Mouse (Mus musculus) T-helper 17 cell (primary cell): ENCODE results near the gene Vmn1r183.

ENCODE experiments used
- in situ Hi-C, 2 experiments: fragments of 300-600 bp; cut with MboI, MseI; formaldehyde crosslinking; loops; 1 replicate in 1 of 2; 2 replicates in 1 of 2; pipeline ENCODE4 v1.15.1; 2025; ENCODE audit warnings: high pct_unique_total_duplicates in 2 of 2

The Vmn1r183 gene

GRCm38 (mm10) chr7:24052660-24053304 lies at the start of gene Vmn1r183:
Gene Vmn1r183, plus strand, starts transcription at chr7:24053254.
- in situ Hi-C loops = no loop called here

GRCm38 (mm10) chr7:24074424-24074823 lies 21.4 kb downstream of the Vmn1r183 start:
- in situ Hi-C loops = loop anchor here in 1 of 2 experiments (5.0 kb wide), 1 partner anchor 102 kb away; the partner anchor contains the start of gene Vmn1r181

- in situ Hi-C loops = loop anchor here (5.0 to 25.0 kb wide), 4 partner anchors 45 to 1305 kb away; partner anchors contain the start of genes Lipe (in 1 of the 2) and Rabac1 (in 1 of the 2)
These were observed 28.8 kb downstream of the Vmn1r183 start, which contains the start of gene Zfp180 for GRCm38 (mm10) chr7:24081634-24082431. Gene Zfp180, plus strand, starts transcription at chr7:24081924.

DNA sequence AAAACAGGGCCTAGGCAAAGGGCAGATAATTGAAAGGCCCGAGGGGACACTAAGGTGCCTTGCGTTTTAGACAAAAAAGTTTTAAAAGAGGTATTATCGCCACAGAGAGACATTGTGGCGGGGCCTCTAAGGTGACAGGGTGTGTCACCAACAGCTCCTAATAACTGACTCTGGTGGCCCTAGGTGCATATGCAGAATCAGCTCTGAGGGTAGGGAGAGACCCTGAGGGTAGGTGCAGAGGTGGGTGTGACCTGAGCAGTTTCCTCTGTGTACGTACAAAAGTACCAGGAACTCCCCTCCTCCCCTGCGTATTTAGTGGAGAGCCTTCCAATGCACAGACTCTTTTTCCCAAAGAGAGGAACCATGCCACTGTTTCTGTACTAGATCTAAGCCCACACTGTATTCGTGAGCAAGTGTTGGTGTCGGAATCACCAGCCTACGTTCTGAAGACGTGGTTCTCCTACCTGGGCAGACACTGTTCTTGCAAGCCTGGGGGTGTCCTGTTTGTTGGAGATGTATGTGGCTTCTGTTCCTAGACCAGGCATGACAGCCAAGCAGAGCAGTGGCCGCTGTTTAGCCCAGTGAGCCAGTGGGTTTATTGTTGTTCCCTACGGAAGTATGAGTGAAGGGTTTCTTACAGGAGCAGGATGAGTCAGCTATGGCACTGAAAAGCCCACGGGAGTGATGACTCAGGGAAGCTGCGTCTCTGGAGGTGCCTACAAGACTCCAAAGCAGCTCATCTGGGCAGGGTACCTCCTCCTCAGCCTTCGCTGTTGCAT lies 29.6 kb downstream of the Vmn1r183 start:
- in situ Hi-C loops = loop anchor here (5.0 to 25.0 kb wide), 4 partner anchors 45 to 1305 kb away; partner anchors contain the start of genes Lipe (in 1 of the 2) and Rabac1 (in 1 of the 2)

GRCm38 (mm10) chr7:24086871-24087270 lies 33.8 kb downstream of the Vmn1r183 start:
- in situ Hi-C loops = loop anchor here (10.0 to 25.0 kb wide), 3 partner anchors 208 to 1300 kb away; partner anchors contain the start of genes Lipe (in 1 of the 2) and Rabac1 (in 1 of the 2)

DNA sequence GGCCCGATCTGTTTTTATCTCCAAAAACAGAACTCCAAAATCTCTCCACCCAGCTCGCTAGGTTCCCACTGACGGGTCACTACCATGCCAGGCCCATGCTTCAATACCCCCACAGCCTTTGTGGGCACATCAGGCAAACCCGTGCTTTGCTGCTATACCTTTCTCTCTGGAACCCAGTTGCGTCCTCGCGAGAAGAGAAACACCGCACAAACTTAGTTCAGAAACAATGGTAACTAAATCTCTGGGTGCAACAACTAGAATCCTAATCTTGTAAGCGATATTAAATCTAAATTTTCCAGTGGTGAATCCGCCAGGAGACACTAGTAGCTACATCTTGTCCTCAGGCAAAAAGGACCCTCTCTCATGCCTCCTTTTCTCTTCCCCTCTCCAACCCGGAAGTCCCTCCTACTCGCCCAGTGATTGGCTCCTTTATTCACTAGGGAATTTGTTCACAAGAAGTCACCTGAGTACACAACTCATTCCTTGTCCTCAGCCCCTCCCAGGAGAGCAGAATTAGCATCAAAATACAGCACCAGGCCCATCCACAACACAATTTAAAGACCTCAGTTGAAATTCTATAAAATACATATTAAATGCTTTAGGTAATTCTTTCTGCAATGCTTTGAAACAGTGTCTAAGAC lies 34.6 kb downstream of the Vmn1r183 start:
- in situ Hi-C loops = loop anchor here (10.0 to 25.0 kb wide), 3 partner anchors 207 to 1300 kb away; partner anchors contain the start of genes Lipe (in 1 of the 2) and Rabac1 (in 1 of the 2)

- in situ Hi-C loops = no loop called here
These were observed 51.3 kb downstream of the Vmn1r183 start for GRCm38 (mm10) chr7:24104403-24104802.

- in situ Hi-C loops = no loop called here
These were observed 52.2 kb downstream of the Vmn1r183 start for GRCm38 (mm10) chr7:24105144-24105703.

DNA sequence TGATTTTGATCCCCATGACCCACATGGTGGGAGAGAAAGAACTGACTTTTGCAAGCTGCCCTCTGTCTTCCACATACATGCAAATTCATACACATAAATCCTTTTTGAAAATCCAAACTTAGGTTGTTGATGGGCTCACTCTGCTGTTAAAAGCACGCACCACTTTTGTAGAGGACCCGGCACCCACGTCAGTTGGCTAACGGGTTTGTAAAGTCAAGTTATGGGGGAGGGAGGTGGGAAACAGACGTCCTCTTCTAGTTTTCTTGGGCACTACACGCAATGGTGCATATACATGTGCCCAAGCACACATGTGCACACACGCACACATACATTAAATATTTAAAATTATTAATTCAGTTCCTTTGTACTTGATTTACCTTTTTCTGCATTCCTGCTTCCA lies 57.8 kb downstream of the Vmn1r183 start:
- in situ Hi-C loops = no loop called here

- in situ Hi-C loops = no loop called here
These were observed 58.7 kb downstream of the Vmn1r183 start for GRCm38 (mm10) chr7:24111772-24112155.

- in situ Hi-C loops = no loop called here
These were observed 59.3 kb downstream of the Vmn1r183 start, which contains the start of gene Zfp112 for GRCm38 (mm10) chr7:24112156-24112856. Gene Zfp112, plus strand, starts transcription at chr7:24112314.

DNA sequence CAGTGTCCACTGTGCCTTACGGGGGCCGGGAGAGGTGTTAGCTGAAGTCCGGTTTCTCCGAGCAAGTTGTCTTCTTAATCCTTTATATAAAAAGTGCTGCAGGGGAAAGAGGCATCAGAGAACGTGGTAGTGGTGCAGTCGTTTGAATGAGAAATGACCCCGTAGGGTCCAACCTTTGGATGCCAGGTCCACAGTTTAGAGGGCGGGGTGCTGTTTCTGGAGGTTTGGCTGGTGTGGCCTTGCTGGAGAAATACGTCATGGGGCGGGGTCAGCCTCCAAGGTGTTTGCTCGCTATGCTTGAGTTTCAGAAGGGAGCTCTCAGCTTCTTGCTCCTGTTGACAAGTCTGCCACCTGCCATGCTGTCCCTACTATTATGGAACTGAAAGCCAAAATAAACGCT lies 59.9 kb downstream of the Vmn1r183 start:
- in situ Hi-C loops = no loop called here
